Mouse (Mus musculus) midbrain, embryonic 13.5 days (tissue): Measurements from ENCODE around the gene Terb1. TPM values are rescaled to one million over a fixed set of nuclear protein-coding genes. Genes with fewer than 3 reads are reported as not detected.

Experiments used
- ATAC-seq: fragments of 200-750 bp; cut with Nextera tagmentation; 2 replicates; pipeline ENCODE4 v1.8.0; 2017; ENCODE audit warnings: mild to moderate bottlenecking, moderate TSS enrichment, moderate library complexity
- H3K27ac ChIP-seq: fragments of 300-500 bp; sonication (generic); 2 replicates; pipeline ENCODE4 v1.5.1; 2015; ENCODE audit warnings: inconsistent platforms, mild to moderate bottlenecking, moderate library complexity
- H3K27me3 ChIP-seq: fragments of 300-500 bp; sonication (generic); 2 replicates; pipeline ENCODE4 v1.6.1; 2015; ENCODE audit warnings: mild to moderate bottlenecking, inconsistent platforms
- H3K36me3 ChIP-seq: fragments of 300-500 bp; sonication (generic); 2 replicates; pipeline ENCODE4 v1.6.1; 2015; ENCODE audit warnings: mild to moderate bottlenecking, inconsistent platforms
- H3K4me1 ChIP-seq: fragments of 300-500 bp; sonication (generic); replicated peaks from 2 replicates; pipeline ENCODE4 v1.6.1; 2015; ENCODE audit warnings: inconsistent platforms
- H3K4me2 ChIP-seq: fragments of 300-500 bp; sonication (generic); replicated peaks from 2 replicates; pipeline ENCODE4 v1.6.1; 2015; ENCODE audit warnings: moderate library complexity, mild to moderate bottlenecking, inconsistent platforms
- H3K4me3 ChIP-seq: fragments of 300-500 bp; sonication (generic); replicated peaks from 2 replicates; pipeline ENCODE4 v1.5.1; 2015; ENCODE audit warnings: mild to moderate bottlenecking, inconsistent platforms
- H3K9ac ChIP-seq: fragments of 300-500 bp; sonication (generic); replicated peaks from 2 replicates; pipeline ENCODE4 v1.6.1; 2015; ENCODE audit warnings: mild to moderate bottlenecking, inconsistent platforms
- H3K9me3 ChIP-seq: fragments of 300-500 bp; sonication (generic); 2 replicates; pipeline ENCODE4 v1.6.1; 2016; ENCODE audit warnings: mild to moderate bottlenecking, inconsistent platforms
- WGBS: fragments of 180-500 bp; shearing (Covaris S2); methylation state at CpG from one replicate; pipeline ENCODE4 v1.1.7; 2015; 5-methylcytosine and 5-hydroxymethylcytosine counted together
- polyA plus RNA-seq: library from polyadenylated mRNA; unstranded; fragments of >200 nt; fragmentation: Nextera tagmentation; extraction: Ambion mirVana; gene quantifications from 2 replicates; pipeline ENCODE4 v1.2.1, GENCODE M21; 2015

Gene Terb1
- polyA plus RNA-seq, 1 experiment from 2014 or later, result 0.27 TPM

DNA sequence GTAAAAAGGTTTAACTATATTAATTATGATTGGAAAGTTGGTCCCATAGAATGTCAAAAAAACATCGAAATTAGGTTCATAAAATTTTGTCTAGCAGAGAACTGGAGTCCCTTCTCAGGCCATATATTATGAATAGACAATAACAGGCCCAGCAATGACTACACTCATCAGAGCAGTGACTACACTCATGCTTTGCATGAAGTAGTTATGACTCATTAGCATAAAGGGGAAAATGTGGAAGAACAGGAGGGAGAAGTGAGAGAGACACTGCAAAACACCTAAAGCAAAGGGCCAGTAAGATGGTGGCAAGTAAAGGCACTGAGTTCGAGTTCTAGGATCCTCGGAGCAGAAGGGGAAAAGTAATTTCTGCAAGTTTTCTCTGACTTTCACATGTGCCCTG lies 63.7 kb downstream of the Terb1 start:
- 85% methylated on average over 3 of the region's 3 CpGs for WGBS
- no peaks in the 10 kb centered on the region for H3K9me3 ChIP-seq
- peaks cover 10% of the 10 kb centered on the region for H3K4me1 ChIP-seq
- H3K36me3 ChIP-seq, result no peaks in the 10 kb centered on the region
- no peak overlapping the region for H3K4me3 ChIP-seq
- no peak overlapping the region for H3K27ac ChIP-seq
- H3K9ac ChIP-seq, result no peak overlapping the region
- H3K4me2 ChIP-seq, result no peak overlapping the region
- H3K27me3 ChIP-seq, result no peaks in the 10 kb centered on the region
- ATAC-seq, result no peak

DNA sequence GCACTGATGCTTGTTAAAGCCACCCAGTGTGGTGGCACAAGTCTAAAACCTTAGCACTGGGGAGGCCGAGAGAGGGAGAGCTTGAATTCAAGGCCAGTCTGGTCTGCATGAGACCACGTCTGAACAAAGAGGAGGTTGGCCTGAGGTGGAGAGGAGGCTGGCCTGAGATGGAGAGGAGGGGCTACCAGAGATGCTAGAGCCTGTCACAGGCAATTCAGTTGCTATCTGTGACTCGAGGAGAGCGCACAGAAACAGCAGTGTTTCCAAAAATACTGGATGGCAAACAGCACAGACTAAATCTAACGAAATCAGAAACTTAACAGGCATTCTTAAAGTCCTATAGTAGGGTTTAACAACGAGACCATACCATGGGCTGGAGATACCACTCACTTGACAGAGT lies 64.5 kb downstream of the Terb1 start:
- Histone ChIP-seq H3K9ac (no peak overlapping the region), H3K36me3 (peaks cover 7% of the 10 kb centered on the region), H3K27ac (no peak overlapping the region), H3K27me3 (no peaks in the 10 kb centered on the region), H3K4me2 (no peak overlapping the region), H3K4me1 (peaks cover 18% of the 10 kb centered on the region), H3K9me3 (no peaks in the 10 kb centered on the region), H3K4me3 (no peak overlapping the region)
- 67% methylated on average over 6 of the region's 6 CpGs for WGBS
- no peak for ATAC-seq

DNA sequence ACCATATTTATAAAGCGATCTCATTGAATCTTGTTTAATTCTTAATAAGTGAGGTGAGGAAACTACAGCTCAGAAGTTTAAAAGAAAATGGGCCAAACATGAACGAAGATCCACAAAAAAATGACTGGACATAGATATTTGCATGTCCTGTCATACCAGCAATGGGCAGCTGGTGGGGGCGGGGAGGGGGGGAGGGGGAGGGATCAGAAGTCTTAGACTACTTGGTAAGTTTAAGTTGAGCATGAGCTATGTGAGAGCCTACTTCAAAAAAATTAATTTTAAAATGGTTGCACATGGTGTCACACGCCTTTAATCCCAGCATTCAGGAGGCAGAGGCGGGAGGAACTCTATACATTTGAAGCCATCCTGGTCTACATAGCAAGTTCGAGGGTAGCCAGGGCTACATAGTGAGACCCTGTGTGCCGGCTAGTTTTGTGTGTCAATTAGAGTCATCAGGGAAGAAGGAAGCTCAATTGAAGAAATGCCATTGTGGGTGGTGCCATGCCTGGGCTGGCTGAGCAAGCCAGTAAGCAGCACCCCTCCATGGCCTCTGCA lies 66.5 kb downstream of the Terb1 start:
- Histone ChIP-seq H3K4me2 (peak overlapping the region; percentile 94; the same call in 1 of the 2 replicates), H3K4me1 (peaks cover 25% of the 10 kb centered on the region), H3K27ac (peak overlapping the region; percentile 90; the same call in 1 of the 2 replicates), H3K4me3 (peak overlapping the region; percentile 98), H3K9ac (no peak overlapping the region), H3K9me3 (no peaks in the 10 kb centered on the region), H3K27me3 (no peaks in the 10 kb centered on the region), H3K36me3 (peaks cover 27% of the 10 kb centered on the region)
- WGBS, result 60% methylated on average over 7 of the region's 7 CpGs
- ATAC-seq, result peak; percentile 46

DNA sequence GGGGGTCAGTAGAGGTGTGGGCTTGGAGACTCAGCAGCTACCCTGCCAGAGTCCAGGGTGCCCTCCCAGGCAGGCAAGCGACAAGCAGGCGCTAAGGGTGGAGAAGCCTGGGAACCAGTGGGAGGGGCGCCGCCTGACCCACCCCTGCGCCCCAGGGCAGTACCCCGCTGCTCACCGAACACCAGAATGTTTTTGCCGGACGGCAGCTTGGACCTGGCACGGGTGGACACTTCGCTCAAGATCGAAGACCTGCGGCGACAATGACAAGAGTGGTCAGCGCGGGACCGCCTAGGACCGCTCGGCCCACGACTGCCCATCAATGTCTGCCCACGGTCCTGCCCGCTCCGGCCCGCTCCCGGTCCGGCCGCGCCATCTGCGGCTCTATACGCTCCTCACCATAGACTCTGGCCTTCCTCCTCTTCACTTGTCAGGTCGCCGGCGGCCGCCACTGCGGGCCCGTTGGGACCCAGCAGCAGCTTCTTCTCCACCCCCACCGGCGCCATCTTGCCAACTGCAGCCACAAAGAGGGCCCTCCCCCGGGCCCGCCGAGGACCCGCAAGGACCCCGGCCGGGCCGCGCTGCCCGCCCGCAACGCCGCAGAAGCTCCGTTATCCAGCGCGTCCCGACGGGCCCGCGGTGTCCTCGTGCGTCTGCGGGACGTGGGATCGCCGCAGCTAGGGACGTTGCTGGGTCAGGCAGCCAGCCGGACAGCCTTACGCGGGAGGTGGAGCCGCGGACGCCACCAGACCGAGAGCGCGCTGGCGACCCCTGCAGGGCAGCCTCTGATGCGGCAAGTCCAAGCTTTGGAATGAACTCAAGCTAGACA lies 67.2 kb downstream of the Terb1 start, which contains the start of gene Dync1li2:
Dync1li2 (minus strand) TSS at position 749 of the 826 bp plus-strand sequence.
- H3K36me3 ChIP-seq, result peaks cover 31% of the 10 kb centered on the region
- peak within 1 kb of the TSS; percentile 94 for H3K4me2 ChIP-seq
- under 1% methylated on average over 74 of the region's 75 CpGs for WGBS
- H3K9me3 ChIP-seq, result no peaks in the 10 kb centered on the region
- peaks cover 25% of the 10 kb centered on the region for H3K4me1 ChIP-seq
- peak within 1 kb of the TSS; percentile 90 for H3K27ac ChIP-seq
- no peaks in the 10 kb centered on the region for H3K27me3 ChIP-seq
- peak within 1 kb of the TSS; percentile 98 for H3K4me3 ChIP-seq
- peak; percentile 93 for ATAC-seq
- peak within 1 kb of the TSS; percentile 98 for H3K9ac ChIP-seq

DNA sequence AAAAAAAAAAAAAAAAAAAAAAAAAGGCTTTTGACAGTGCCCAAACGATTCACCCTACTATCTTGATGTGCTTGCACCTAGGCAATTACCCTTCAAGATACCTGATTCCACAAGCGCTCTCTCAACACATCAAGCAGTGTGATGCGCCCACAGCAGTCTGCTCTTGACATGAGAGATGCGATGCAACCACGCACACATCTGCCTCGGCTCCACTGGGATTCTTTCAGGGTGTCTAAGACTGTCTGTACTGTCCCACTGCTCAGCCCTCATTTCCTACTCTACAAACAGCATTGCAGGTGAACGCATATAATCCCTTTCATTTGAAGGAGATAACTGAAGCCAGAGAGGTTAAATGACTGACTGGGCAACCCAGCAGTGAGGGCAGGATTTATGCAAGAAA lies 68.1 kb downstream of the Terb1 start:
- H3K4me3 ChIP-seq, result peak overlapping the region; percentile 98
- peaks cover 25% of the 10 kb centered on the region for H3K4me1 ChIP-seq
- no peaks in the 10 kb centered on the region for H3K27me3 ChIP-seq
- 60% methylated on average over 7 of the region's 7 CpGs for WGBS
- H3K4me2 ChIP-seq, result peak overlapping the region; percentile 94
- no peaks in the 10 kb centered on the region for H3K9me3 ChIP-seq
- no peak overlapping the region for H3K27ac ChIP-seq
- peak overlapping the region; percentile 98 for H3K9ac ChIP-seq
- ATAC-seq, result no peak
- H3K36me3 ChIP-seq, result peaks cover 40% of the 10 kb centered on the region

DNA sequence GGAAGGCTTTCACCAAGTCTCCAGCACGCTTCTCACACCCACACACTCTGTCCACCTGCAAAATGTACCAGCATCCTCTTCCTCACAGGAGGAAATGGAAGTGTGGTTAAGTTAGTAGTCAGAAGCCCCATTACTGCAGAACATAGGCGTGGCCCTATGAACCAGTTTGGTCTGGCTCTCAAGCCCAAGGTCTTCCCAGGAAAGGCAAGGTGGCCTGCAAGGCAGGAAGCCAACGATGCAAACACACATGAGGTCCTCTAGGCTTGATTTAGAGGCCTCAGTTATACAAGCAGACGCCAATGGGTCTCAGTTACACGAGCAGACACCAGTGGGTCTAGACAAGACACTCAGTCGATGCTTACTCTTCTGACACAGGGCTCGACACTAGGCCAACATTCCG lies 70.2 kb downstream of the Terb1 start:
- H3K9ac ChIP-seq, result no peak overlapping the region
- no peak overlapping the region for H3K4me3 ChIP-seq
- H3K9me3 ChIP-seq, result no peaks in the 10 kb centered on the region
- H3K27me3 ChIP-seq, result no peaks in the 10 kb centered on the region
- no peak overlapping the region for H3K27ac ChIP-seq
- no peak for ATAC-seq
- H3K36me3 ChIP-seq, result peaks cover 62% of the 10 kb centered on the region
- WGBS, result 97% methylated on average over 8 of the region's 8 CpGs
- H3K4me2 ChIP-seq, result no peak overlapping the region
- peaks cover 45% of the 10 kb centered on the region for H3K4me1 ChIP-seq

DNA sequence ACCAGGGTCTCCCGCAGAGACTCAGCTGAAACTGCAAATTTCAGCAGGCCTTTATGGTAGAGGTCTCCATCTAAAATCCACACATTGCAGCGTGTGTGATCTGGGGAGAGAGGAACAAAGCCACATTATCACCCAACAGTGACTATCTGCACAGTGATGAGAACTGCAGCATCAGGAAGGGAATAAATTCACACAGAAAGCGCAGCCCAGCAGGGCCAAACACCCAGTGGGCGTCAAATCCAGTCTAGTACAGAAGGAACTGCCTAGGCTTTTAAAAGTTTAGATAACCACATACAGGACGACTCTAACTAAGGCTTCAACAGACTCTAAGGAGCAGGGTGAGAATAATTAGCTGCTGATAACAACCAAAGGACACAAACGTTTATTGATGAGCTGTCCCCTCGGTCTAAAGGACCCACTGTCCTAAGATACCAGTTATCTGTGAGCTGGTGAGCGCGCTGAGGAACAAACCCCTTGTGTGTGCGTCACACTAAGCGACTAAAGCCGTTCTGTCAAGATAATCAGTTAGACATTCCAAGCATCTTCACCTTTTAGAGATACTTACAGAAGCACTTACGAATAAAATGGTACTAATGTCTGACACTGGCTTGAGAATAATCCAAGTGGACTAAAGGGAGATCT lies 72.1 kb downstream of the Terb1 start:
- H3K27me3 ChIP-seq, result no peaks in the 10 kb centered on the region
- WGBS, result 96% methylated on average over 13 of the region's 13 CpGs
- H3K9ac ChIP-seq, result no peak overlapping the region
- H3K9me3 ChIP-seq, result no peaks in the 10 kb centered on the region
- H3K4me1 ChIP-seq, result peaks cover 47% of the 10 kb centered on the region
- ATAC-seq, result no peak
- no peak overlapping the region for H3K27ac ChIP-seq
- H3K4me2 ChIP-seq, result no peak overlapping the region
- peaks cover 78% of the 10 kb centered on the region for H3K36me3 ChIP-seq
- H3K4me3 ChIP-seq, result no peak overlapping the region

DNA sequence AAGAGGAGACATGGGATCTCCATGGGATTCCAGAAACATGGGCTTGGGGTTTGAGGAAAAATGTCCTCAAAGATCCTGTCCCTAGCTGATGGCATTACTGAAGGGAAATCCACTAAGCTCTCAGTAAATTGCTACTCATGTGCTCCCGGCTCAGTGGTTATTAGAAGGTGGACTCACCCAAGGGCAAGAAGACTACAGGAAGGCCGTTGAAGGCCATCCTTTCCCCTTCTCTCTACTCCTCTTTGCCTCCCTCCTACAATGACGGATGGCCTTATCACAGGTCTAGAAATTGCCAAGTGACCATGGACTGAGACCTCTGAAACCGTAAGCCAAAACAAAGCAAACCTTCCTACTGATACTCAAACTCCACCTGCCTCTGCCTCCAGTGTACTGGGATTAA lies 73.1 kb downstream of the Terb1 start:
- Histone ChIP-seq H3K36me3 (peaks cover 89% of the 10 kb centered on the region), H3K4me1 (peaks cover 42% of the 10 kb centered on the region), H3K4me3 (no peak overlapping the region), H3K27ac (peak overlapping the region; percentile 65), H3K9ac (no peak overlapping the region), H3K9me3 (no peaks in the 10 kb centered on the region), H3K27me3 (no peaks in the 10 kb centered on the region), H3K4me2 (no peak overlapping the region)
- no peak for ATAC-seq
- WGBS, result 94% methylated on average over 4 of the region's 4 CpGs

DNA sequence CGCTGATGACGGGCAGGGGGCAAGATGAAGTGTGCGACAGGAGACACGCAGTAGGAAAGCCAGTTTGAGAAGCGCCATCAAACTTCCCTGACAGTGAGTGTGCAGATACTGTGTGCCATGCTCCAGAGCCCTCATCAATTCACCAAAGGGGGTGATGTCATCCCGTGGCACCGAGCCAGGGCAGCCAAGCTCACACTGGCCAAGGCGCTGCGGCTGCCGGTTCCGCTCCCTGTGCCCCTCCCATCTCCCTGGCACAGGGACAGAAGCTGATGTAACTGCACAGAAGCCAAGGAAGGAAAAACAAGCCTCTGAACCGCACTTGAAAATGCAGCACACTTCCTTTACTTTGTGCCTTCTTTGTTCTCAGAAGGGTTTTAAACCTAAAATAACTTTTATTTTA lies 73.7 kb downstream of the Terb1 start:
- Histone ChIP-seq H3K4me2 (no peak overlapping the region), H3K27me3 (no peaks in the 10 kb centered on the region), H3K9me3 (no peaks in the 10 kb centered on the region), H3K4me1 (peaks cover 37% of the 10 kb centered on the region), H3K27ac (peak overlapping the region; percentile 65), H3K9ac (no peak overlapping the region; the same call in 1 of the 2 replicates), H3K4me3 (no peak overlapping the region), H3K36me3 (peaks cover 94% of the 10 kb centered on the region)
- ATAC-seq, result peak; percentile 98
- WGBS, result 47% methylated on average over 12 of the region's 12 CpGs

DNA sequence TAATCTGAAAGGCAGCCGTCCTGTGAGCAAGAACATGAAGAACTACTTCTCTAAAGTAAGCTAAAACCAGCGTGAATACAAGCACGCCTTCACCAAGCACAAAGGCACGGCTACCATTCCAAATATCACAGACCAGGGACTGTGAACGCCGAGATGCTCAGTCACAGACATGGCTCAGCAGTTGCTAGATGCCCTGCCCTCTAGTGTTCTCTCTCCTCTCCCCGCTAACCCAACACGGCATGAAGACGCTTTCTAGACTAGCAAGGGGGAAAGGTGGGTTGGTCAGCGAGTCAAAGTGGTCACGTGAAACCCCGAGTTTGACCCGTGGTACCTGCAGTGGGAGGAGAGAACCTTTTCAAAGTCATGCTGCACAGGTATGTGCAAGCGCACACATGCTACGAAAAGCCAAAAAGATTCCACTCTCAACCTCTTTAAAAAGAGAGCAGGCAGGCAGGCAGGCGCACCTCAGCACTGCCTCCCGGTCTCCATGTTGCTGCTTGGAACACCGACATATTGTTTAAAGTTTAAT lies 74.8 kb downstream of the Terb1 start:
- H3K36me3 ChIP-seq, result peaks cover 95% of the 10 kb centered on the region

DNA sequence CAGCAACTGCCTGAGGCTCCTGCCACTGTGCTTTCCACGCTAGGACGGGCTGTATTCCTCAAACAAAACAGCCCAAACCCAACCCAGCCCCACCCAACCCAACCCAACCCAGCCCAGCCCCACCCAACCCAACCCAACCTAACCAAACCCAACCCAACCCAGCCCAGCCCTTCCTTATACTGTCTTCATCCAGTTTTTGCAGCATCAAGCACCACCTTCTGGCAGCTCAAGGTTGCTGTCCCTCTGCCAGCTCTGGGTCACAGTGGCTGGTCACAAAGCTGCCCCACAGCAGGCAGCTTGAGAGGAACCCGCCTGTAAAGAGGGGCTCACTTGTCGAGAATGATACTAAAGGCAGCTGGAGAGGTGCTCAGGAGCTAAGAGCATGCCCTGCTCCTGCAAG lies 75.4 kb downstream of the Terb1 start:
- no peaks in the 10 kb centered on the region for H3K27me3 ChIP-seq
- no peak overlapping the region for H3K4me3 ChIP-seq
- H3K4me2 ChIP-seq, result no peak overlapping the region
- ATAC-seq, result 0 out of 2 replicates have a peak, but pooled peaks have one; percentile 2
- H3K9ac ChIP-seq, result no peak overlapping the region
- 87% methylated on average over 4 of the region's 4 CpGs for WGBS
- H3K9me3 ChIP-seq, result no peaks in the 10 kb centered on the region
- no peak overlapping the region for H3K27ac ChIP-seq
- peaks cover 95% of the 10 kb centered on the region for H3K36me3 ChIP-seq
- H3K4me1 ChIP-seq, result peaks cover 22% of the 10 kb centered on the region

More for the DNA sequence above, 74.8 kb downstream of the Terb1 start:
- H3K27me3 ChIP-seq, result no peaks in the 10 kb centered on the region
- H3K4me2 ChIP-seq, result no peak overlapping the region
- H3K9ac ChIP-seq, result no peak overlapping the region
- no peak overlapping the region for H3K27ac ChIP-seq
- peaks cover 27% of the 10 kb centered on the region for H3K4me1 ChIP-seq
- no peak overlapping the region for H3K4me3 ChIP-seq
- ATAC-seq, result no peak
- WGBS, result 90% methylated on average over 18 of the region's 18 CpGs
- no peaks in the 10 kb centered on the region for H3K9me3 ChIP-seq
